Mouse (Mus musculus) G1E (cell line): ENCODE results near the gene Prickle1.

Experiments used
- CTCF ChIP-seq: IDR thresholded peaks from 2 replicates; pipeline ENCODE4 v1.5.1; 2012; ENCODE audit warnings: low read depth, low read length, inconsistent platforms, mixed read lengths
- GATA1 ChIP-seq: IDR thresholded peaks from 2 replicates; pipeline ENCODE4 v1.6.1; 2012; ENCODE audit warnings: borderline replicate concordance, low read length, inconsistent platforms, mixed read lengths
- POLR2AphosphoS5 ChIP-seq: IDR thresholded peaks from 2 replicates; pipeline ENCODE4 v1.6.1; 2012; ENCODE audit warnings: low read depth, low read length, inconsistent platforms; ENCODE audit not compliant: insufficient replicate concordance

- TF ChIP-seq CTCF (no peak), GATA1 (no peak), POLR2AphosphoS5 (no peak)
These were observed 110.4 kb downstream of the Prickle1 start for GRCm38 (mm10) chr15:93485252-93485651.
